Mouse (Mus musculus) CD4-positive, CD25-positive, alpha-beta regulatory T cell, adult 2 months (primary cell): ENCODE results near the gene Sel1l3.

Source experiments
- DNase-seq: peaks from one replicate; pipeline ENCODE4 v3.0.0-alpha.2; 2012; ENCODE audit warnings: low read depth, low spot score

The Sel1l3 gene

DNA sequence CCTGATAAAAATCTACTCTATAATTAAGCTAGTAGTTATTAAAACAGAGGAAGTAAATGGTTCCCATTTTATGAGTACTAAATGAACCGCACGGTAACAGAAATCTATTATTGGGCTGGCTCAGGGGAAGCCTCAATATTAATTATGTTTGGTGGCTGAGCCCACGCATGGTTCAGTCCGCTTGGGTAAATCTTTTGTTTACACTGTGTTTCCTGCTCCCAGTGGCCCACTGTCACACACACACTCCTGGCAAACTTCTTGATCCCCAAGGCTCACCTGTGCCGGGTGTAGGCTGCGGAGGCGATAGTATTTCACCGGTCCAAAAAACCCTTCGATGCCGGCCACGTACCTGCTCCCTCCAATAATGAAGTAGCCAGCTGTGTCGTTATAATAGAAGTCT is 39.3 kb downstream of the Sel1l3 start:
- DNase-seq: no peak

DNA sequence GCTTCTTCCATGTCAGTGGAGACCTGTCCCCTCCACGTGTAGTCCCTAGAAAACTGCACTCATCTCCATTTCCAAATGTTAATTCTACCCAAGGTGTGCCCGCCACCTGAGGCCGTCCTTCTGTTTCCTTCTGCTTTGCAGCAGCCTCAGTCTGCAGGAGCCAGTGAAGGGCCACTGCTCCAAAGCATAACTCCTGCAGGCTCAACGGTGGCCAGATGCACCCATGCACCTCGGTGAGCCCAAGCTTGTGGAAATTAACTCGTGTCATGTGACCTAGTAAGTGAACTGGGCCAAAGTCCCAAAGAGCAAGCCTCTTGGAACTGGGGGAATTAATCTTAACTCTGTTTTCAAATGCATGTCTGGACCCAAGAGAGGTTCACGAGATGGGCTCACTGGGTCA is 40.8 kb downstream of the Sel1l3 start:
- no peak for DNase-seq

GRCm38 (mm10) chr5:53172256-53172636 is 41.5 kb downstream of the Sel1l3 start:
- DNase-seq: no peak

- DNase-seq: no peak
Measured at GRCm38 (mm10) chr5:53171611-53172255, 42.0 kb downstream of the Sel1l3 start.

DNA sequence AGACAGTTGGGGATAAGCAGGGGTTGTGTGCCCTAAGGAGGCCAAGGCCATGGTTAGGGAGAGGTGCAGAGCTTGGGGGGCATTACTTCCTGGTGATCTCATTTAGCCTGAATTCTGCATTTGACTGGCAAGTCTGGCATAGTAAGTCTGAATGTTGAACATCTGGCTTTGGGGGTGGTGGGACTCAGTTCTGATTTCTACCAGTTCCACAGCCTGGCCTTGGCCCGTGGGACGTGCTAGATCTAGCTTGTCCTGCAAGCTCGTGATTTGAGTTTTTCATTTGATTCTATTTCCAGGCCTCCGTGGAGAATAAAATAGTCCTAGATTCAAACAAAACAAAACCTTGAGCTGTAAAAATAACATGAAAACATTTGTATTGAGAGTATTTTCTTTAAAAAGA is 46.2 kb downstream of the Sel1l3 start:
- no peak for DNase-seq

- DNase-seq: no peak
Measured at GRCm38 (mm10) chr5:53165672-53166071, 48.1 kb downstream of the Sel1l3 start.

DNA sequence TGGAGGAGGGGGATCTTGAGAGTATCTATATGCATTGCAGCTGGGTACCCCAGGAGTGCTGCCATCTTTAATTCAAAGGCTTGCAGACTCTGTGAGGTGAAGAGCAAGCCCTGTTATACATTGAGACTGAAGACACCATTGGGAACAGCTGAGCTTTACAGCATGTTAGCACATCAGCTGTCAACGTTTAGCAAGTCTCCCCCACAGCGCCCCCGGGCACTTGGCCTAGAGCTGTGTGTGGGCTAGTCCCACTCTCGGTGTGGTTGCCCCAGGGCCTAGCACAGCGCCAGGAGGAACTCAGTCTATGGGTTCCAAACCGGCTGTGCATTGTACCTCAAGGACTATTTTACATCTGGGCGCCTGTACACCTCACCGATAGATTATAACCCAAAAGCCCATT is 51.3 kb downstream of the Sel1l3 start:
- no peak for DNase-seq

DNA sequence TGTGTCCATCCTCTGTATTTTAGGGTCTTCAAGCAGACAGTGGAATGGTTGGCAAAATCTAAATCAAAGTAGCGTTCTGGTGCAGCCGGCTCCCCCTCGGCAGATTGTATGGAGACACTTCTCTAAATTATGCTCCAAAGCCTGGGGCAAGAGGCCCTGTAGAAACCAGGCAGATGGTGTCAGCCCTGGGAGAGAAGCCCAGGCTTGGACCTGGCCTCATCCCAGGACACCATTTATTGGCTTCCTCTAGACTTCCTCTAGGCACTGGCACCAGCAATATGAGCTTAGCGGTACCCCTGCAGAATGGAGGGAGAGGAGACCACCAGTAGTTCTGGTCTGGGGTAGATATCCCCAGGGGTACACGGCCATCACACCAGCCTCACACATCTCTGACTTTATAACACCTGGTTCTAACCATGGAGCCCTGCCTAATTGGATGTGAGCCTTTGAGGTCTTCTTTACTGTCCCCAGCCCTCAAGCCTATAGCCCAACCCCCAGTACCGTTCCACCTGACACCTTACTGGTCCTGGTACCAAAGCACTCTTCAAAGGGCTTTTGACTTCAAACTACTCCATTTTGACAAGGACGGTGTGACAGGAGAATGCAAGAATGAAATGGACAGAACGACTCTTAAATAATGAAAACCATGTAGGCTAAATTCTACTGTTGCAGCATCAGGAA is 52.1 kb downstream of the Sel1l3 start:
- no peak for DNase-seq

- no peak for DNase-seq
Measured at GRCm38 (mm10) chr5:53160207-53160606, 53.5 kb downstream of the Sel1l3 start.

DNA sequence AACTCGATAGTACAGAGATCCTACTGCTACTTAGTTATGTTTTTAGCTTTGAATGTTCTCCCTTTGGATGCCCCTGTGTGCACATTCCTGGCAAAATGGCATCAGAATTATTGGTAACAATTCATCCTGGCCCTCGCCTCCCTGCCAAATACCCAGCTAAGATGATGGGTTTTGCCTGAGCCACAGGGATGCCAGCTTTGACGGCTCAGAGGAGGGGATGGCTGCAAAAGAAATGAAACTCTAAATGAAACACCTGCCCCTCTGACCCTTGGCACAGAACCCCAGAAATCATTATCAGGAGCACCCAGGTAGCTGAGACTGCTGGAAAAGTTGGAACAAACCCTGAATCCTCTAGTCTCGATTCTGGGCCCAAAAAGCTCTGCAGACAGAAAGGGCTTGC is 54.1 kb downstream of the Sel1l3 start:
- no peak for DNase-seq

GRCm38 (mm10) chr5:53159166-53159565 is 54.6 kb downstream of the Sel1l3 start:
- DNase-seq: no peak

DNA sequence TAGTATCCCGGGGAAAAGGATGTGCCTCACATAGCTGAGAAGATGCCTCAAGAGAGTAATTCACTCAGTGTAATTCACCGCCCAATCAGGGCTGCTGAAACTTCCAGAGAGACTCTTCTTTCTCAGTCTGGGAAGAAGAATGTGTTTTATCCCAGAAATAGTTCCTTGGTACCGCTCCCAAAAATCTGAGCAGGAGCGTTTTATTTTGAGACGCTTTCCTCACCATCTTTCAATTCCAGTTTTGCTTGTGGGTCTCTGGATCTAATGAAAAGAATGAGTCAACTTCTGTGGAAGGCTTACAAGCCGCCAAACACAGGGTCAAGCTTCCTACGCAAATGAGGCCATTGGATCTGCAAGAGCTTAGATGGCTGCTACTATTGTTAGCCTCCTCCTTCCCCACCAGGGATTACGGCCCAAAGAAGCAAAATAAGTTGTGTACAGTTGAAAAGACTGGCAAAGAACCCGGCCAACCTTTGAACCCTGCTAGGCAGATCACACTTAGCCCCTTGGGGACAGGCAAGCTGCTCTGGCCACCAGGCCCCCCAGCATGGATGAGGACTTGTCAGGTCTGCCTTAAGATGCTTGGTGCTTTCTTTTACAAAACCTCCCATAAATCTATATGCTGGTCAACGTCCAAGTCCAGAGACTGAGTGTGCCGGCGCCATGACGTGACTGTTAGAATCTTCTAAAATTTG is 57.6 kb downstream of the Sel1l3 start:
- DNase-seq: no peak

GRCm38 (mm10) chr5:53154501-53154900 is 59.2 kb downstream of the Sel1l3 start:
- no peak for DNase-seq

DNA sequence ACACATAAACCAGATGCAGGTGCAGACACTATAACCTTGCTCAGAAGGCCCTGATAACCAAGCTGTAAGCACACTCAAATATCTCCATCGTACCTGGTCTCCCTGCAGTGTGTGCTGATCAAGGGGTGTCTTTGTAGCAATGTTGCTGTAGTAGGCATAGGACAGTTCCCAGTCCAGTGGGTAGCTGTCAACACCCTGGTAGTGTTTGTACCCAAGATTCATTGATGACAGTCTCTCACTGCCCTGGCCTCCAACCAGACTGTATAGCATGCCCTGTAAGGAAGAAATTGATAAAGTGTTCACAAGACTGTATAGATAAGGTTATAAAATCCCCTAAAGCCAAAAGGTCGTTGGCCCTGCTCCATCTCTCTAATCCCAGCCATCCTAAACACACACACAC is 59.6 kb downstream of the Sel1l3 start:
- no peak for DNase-seq

GRCm38 (mm10) chr5:53153144-53153543 is 60.6 kb downstream of the Sel1l3 start:
- no peak for DNase-seq

- DNase-seq: no peak
Measured at GRCm38 (mm10) chr5:53151379-53151960, 62.3 kb downstream of the Sel1l3 start.

GRCm38 (mm10) chr5:53148960-53149685 is 64.6 kb downstream of the Sel1l3 start:
- DNase-seq: no peak

DNA sequence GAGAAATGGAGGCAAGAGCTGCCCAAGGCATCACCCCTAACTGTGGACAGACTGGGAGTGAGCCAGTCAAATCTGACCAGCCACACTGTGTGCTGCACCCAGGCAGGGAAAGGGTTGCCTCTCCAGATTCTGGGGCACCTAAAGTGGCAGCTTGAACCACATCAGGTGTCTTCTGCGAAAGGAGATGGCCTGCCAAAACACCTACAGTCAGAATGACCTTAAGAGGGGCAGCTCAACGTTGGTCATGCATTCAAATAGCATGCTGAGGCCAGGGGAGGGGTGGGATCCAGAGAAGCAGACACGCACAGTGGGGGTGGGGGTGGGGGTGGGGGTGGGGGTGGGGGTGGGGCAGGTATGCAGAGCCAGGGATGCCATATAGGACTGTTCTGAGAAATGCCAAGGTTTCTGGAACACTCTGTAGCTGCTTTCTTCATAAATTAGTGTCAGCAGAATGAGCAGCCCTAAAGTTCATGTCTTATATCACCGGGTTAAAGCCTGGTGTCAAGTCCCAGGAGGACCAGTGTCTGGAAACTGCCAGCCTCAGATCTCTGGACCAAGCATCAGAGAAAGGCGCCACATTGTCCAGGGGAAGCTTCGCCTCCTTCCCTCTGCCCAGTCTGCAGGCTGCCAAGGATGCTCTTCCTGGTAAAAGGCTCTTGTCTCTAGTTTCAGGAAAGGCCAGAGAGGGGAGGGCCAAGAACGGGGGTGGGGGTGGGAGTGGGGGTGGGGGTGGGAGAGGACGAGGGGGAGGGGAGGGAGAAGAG is 65.4 kb downstream of the Sel1l3 start:
- DNase-seq: no peak

- DNase-seq: no peak
Measured at GRCm38 (mm10) chr5:53147418-53147817, 66.3 kb downstream of the Sel1l3 start.

DNA sequence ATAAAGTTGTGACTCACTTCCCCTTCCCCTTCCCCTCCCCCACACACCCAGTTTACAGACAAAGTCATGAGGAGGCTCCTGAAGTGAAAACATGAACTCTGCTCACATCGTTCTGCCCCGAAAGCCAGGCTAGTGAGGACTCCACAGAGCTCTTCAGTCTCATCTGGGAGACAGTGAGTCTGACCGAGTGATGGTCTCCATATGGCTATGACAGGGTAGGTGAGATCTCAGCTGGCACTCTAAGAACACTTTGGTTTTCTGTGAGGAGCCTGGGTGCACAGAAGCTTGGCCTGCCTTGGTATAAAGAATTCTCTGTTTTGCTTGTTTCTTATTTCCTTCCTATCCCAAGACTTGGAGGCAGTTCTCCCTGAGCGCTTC is 67.1 kb downstream of the Sel1l3 start:
- no peak for DNase-seq

GRCm38 (mm10) chr5:53146049-53146683 is 67.6 kb downstream of the Sel1l3 start:
- no peak for DNase-seq
